Mouse (Mus musculus): ENCODE measurements at regions not wholly inside any gene's neighbourhood (a gene's known extent, or its start where the extent isn't known, plus 50 kb on each side); places are given as distances from the start of the nearest gene placed in this dataset.
"Not testable (repeated sequence)": the region's sequence is repeated elsewhere in the genome, so short reads cannot be mapped to it uniquely, and the experiment has no call there.

- Histone ChIP-seq H3K9ac (ENCODE audit: low read depth, low read length) (no peak overlapping the region), H3K9me3 (replicated peaks; ENCODE audit: control insufficient read depth, low read length) (no peaks in the 10 kb centered on the region), H3K4me2 (ENCODE audit: low read depth, low read length) (no peak overlapping the region), H3K27ac (ENCODE audit: low read length) (no peak overlapping the region), H3K27me3 (ENCODE audit: control insufficient read depth, insufficient read depth, low read depth, low read length) (no peaks in the 10 kb centered on the region), H3K36me3 (ENCODE audit: control insufficient read depth, insufficient read depth) (no peaks in the 10 kb centered on the region), H3K4me3 (ENCODE audit: low read depth, low read length) (no peak overlapping the region), H3K4me1 (ENCODE audit: control insufficient read depth, low read depth, low read length) (no peaks in the 10 kb centered on the region)
- WGBS (ENCODE audit: insufficient replicate concordance): 66% methylated on average over 4 of the region's 4 CpGs
- ATAC-seq (ENCODE audit: low read depth): no peak
Measured at GRCm38 (mm10) chr15:25230213-25230612, 183.4 kb downstream of the Basp1 start.

- no peaks in the 10 kb centered on the region for H3K27me3 ChIP-seq (ENCODE audit: control insufficient read depth, insufficient read depth, low read depth, low read length)
- no peak overlapping the region for H3K9ac ChIP-seq (ENCODE audit: low read depth, low read length)
- H3K4me1 ChIP-seq (ENCODE audit: control insufficient read depth, low read depth, low read length): no peaks in the 10 kb centered on the region
- ATAC-seq (ENCODE audit: low read depth): no peak
- no peaks in the 10 kb centered on the region for H3K36me3 ChIP-seq (ENCODE audit: control insufficient read depth, insufficient read depth)
- H3K4me2 ChIP-seq (ENCODE audit: low read depth, low read length): no peak overlapping the region
- no peaks in the 10 kb centered on the region for H3K9me3 ChIP-seq (replicated peaks; ENCODE audit: control insufficient read depth, low read length)
- 72% methylated on average over 11 of the region's 11 CpGs for WGBS (ENCODE audit: insufficient replicate concordance)
- H3K27ac ChIP-seq (ENCODE audit: low read length): no peak overlapping the region
- no peak overlapping the region for H3K4me3 ChIP-seq (ENCODE audit: low read depth, low read length)
Measured at GRCm38 (mm10) chr15:25229807-25230206, 183.8 kb downstream of the Basp1 start.

GRCm38 (mm10) chr15:25227496-25227895 is 186.1 kb downstream of the Basp1 start:
- Histone ChIP-seq H3K27ac (ENCODE audit: low read length) (no peak overlapping the region), H3K9me3 (replicated peaks; ENCODE audit: control insufficient read depth, low read length) (no peaks in the 10 kb centered on the region), H3K4me1 (ENCODE audit: control insufficient read depth, low read depth, low read length) (no peaks in the 10 kb centered on the region), H3K27me3 (ENCODE audit: control insufficient read depth, insufficient read depth, low read depth, low read length) (no peaks in the 10 kb centered on the region), H3K36me3 (ENCODE audit: control insufficient read depth, insufficient read depth) (no peaks in the 10 kb centered on the region), H3K4me2 (ENCODE audit: low read depth, low read length) (no peak overlapping the region), H3K9ac (ENCODE audit: low read depth, low read length) (no peak overlapping the region), H3K4me3 (ENCODE audit: low read depth, low read length) (no peak overlapping the region)
- WGBS (ENCODE audit: insufficient replicate concordance): 20% methylated on average over 7 of the region's 7 CpGs
- ATAC-seq (ENCODE audit: low read depth): no peak

GRCm38 (mm10) chr15:25225936-25226335 is 187.6 kb downstream of the Basp1 start:
- no peaks in the 10 kb centered on the region for H3K27me3 ChIP-seq (ENCODE audit: control insufficient read depth, insufficient read depth, low read depth, low read length)
- no peak overlapping the region for H3K4me2 ChIP-seq (ENCODE audit: low read depth, low read length)

GRCm38 (mm10) chr15:25225431-25225830 is 188.1 kb downstream of the Basp1 start:
- Histone ChIP-seq H3K9ac (ENCODE audit: low read depth, low read length) (no peak overlapping the region), H3K9me3 (replicated peaks; ENCODE audit: control insufficient read depth, low read length) (no peaks in the 10 kb centered on the region), H3K4me1 (ENCODE audit: control insufficient read depth, low read depth, low read length) (no peaks in the 10 kb centered on the region), H3K4me2 (ENCODE audit: low read depth, low read length) (no peak overlapping the region), H3K27me3 (ENCODE audit: control insufficient read depth, insufficient read depth, low read depth, low read length) (no peaks in the 10 kb centered on the region), H3K27ac (ENCODE audit: low read length) (no peak overlapping the region), H3K36me3 (ENCODE audit: control insufficient read depth, insufficient read depth) (no peaks in the 10 kb centered on the region), H3K4me3 (ENCODE audit: low read depth, low read length) (no peak overlapping the region)
- ATAC-seq (ENCODE audit: low read depth): no peak
- WGBS (ENCODE audit: insufficient replicate concordance): 34% methylated on average over 3 of the region's 3 CpGs

More at GRCm38 (mm10) chr15:25225936-25226335, 187.6 kb downstream of the Basp1 start:
- Histone ChIP-seq H3K36me3 (ENCODE audit: control insufficient read depth, insufficient read depth) (no peaks in the 10 kb centered on the region), H3K4me3 (ENCODE audit: low read depth, low read length) (no peak overlapping the region), H3K27ac (ENCODE audit: low read length) (no peak overlapping the region), H3K9me3 (replicated peaks; ENCODE audit: control insufficient read depth, low read length) (no peaks in the 10 kb centered on the region), H3K4me1 (ENCODE audit: control insufficient read depth, low read depth, low read length) (no peaks in the 10 kb centered on the region), H3K9ac (ENCODE audit: low read depth, low read length) (no peak overlapping the region)
- WGBS (ENCODE audit: insufficient replicate concordance): 22% methylated on average over 3 of the region's 3 CpGs
- no peak for ATAC-seq (ENCODE audit: low read depth)

GRCm38 (mm10) chr15:25221749-25222148 is 191.8 kb downstream of the Basp1 start:
- 58% methylated on average over 4 of the region's 4 CpGs for WGBS (ENCODE audit: insufficient replicate concordance)
- ATAC-seq (ENCODE audit: low read depth): no peak
- Histone ChIP-seq H3K4me1 (ENCODE audit: control insufficient read depth, low read depth, low read length) (no peaks in the 10 kb centered on the region), H3K36me3 (ENCODE audit: control insufficient read depth, insufficient read depth) (no peaks in the 10 kb centered on the region), H3K9ac (ENCODE audit: low read depth, low read length) (no peak overlapping the region), H3K27me3 (ENCODE audit: control insufficient read depth, insufficient read depth, low read depth, low read length) (no peaks in the 10 kb centered on the region), H3K4me2 (ENCODE audit: low read depth, low read length) (no peak overlapping the region), H3K4me3 (ENCODE audit: low read depth, low read length) (no peak overlapping the region), H3K9me3 (replicated peaks; ENCODE audit: control insufficient read depth, low read length) (no peaks in the 10 kb centered on the region), H3K27ac (ENCODE audit: low read length) (no peak overlapping the region)

GRCm38 (mm10) chr15:25216375-25216774 is 197.2 kb downstream of the Basp1 start:
- no peak for ATAC-seq (ENCODE audit: low read depth)

GRCm38 (mm10) chr15:25202097-25202496 is 211.5 kb downstream of the Basp1 start:
- H3K4me2 ChIP-seq (ENCODE audit: low read depth, low read length): no peak overlapping the region
- H3K9me3 ChIP-seq (replicated peaks; ENCODE audit: control insufficient read depth, low read length): no peaks in the 10 kb centered on the region
- H3K9ac ChIP-seq (ENCODE audit: low read depth, low read length): no peak overlapping the region
- no peaks in the 10 kb centered on the region for H3K36me3 ChIP-seq (ENCODE audit: control insufficient read depth, insufficient read depth)
- no peak overlapping the region for H3K4me3 ChIP-seq (ENCODE audit: low read depth, low read length)
- no peaks in the 10 kb centered on the region for H3K4me1 ChIP-seq (ENCODE audit: control insufficient read depth, low read depth, low read length)
- no peak overlapping the region for H3K27ac ChIP-seq (ENCODE audit: low read length)
- no peaks in the 10 kb centered on the region for H3K27me3 ChIP-seq (ENCODE audit: control insufficient read depth, insufficient read depth, low read depth, low read length)
- 58% methylated on average over 3 of the region's 3 CpGs for WGBS (ENCODE audit: insufficient replicate concordance)
- no peak for ATAC-seq (ENCODE audit: low read depth)

More at GRCm38 (mm10) chr15:25216375-25216774, 197.2 kb downstream of the Basp1 start:
- H3K27ac ChIP-seq (ENCODE audit: low read length): no peak overlapping the region
- no peak overlapping the region for H3K9ac ChIP-seq (ENCODE audit: low read depth, low read length)
- no peaks in the 10 kb centered on the region for H3K27me3 ChIP-seq (ENCODE audit: control insufficient read depth, insufficient read depth, low read depth, low read length)
- no peaks in the 10 kb centered on the region for H3K9me3 ChIP-seq (replicated peaks; ENCODE audit: control insufficient read depth, low read length)
- H3K4me3 ChIP-seq (ENCODE audit: low read depth, low read length): no peak overlapping the region
- no peak overlapping the region for H3K4me2 ChIP-seq (ENCODE audit: low read depth, low read length)
- no peaks in the 10 kb centered on the region for H3K36me3 ChIP-seq (ENCODE audit: control insufficient read depth, insufficient read depth)
- WGBS (ENCODE audit: insufficient replicate concordance): 79% methylated on average over 1 of the region's 1 CpGs
- no peaks in the 10 kb centered on the region for H3K4me1 ChIP-seq (ENCODE audit: control insufficient read depth, low read depth, low read length)

GRCm38 (mm10) chr15:25200249-25200648 is 213.3 kb downstream of the Basp1 start:
- H3K9me3 ChIP-seq (replicated peaks; ENCODE audit: control insufficient read depth, low read length); H3K27me3 ChIP-seq (ENCODE audit: control insufficient read depth, insufficient read depth, low read depth, low read length); ATAC-seq (ENCODE audit: low read depth); H3K4me2 ChIP-seq (ENCODE audit: low read depth, low read length); H3K4me3 ChIP-seq (ENCODE audit: low read depth, low read length); H3K36me3 ChIP-seq (ENCODE audit: control insufficient read depth, insufficient read depth); H3K9ac ChIP-seq (ENCODE audit: low read depth, low read length); H3K4me1 ChIP-seq (ENCODE audit: control insufficient read depth, low read depth, low read length); H3K27ac ChIP-seq (ENCODE audit: low read length): not testable (repeated sequence)
- WGBS (ENCODE audit: insufficient replicate concordance): 77% methylated on average over 23 of the region's 23 CpGs
